Mouse (Mus musculus) frontal cortex, postnatal 36 days (tissue): ENCODE measurements around the gene Vcl.

Source experiments
- DNase-seq, 2 experiments: peaks; one replicate each; pipeline ENCODE4 v3.0.0; 2022; ENCODE audit warnings: low spot score in 2 of 2

Gene Vcl

GRCm38 (mm10) chr14:20928848-20929745, at the start of gene Vcl:
Gene Vcl, plus strand, starts transcription at chr14:20929398.
- DNase-seq = peak; percentile 98 to 99

GRCm38 (mm10) chr14:20884691-20885090, 44.5 kb upstream of the Vcl start:
- DNase-seq = no peak

DNA sequence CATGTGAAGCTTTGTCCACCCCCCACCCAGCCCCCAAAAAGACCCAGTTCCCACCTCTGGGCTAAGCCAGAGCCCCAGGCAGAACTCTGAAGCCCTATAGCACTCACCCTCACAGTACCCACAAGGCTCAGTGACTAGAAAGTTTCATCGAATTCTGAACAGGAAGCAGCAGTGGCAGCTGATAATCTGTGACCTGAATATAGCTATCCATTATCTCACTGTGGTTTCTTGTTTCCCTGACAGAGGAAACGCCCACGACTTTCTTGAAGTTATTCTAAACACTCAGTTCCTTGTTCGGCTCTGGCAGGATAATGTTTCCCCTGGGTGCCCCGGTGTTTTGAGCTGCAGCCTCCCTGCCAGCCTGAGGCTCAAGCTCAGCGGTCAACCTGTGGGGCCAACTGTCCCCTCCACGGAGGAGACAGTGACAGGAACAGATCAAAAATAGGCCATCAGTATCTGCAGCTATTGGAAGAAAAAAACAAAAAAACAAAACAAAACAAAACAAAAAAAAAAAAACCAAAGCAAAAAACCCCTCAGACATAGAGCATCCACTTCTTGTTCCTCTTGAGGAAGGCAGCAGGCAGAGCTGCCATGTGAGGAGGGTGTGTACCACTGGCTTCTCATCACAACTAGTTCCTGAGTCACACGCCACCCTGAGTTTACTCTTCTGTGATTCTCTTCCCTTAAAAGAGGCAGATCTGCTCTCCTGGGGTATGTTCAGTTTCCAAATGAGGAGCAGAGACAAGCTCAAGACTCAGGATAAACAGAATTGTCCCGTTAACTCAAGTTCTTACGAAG, 43.9 kb upstream of the Vcl start:
- DNase-seq = no peak

DNA sequence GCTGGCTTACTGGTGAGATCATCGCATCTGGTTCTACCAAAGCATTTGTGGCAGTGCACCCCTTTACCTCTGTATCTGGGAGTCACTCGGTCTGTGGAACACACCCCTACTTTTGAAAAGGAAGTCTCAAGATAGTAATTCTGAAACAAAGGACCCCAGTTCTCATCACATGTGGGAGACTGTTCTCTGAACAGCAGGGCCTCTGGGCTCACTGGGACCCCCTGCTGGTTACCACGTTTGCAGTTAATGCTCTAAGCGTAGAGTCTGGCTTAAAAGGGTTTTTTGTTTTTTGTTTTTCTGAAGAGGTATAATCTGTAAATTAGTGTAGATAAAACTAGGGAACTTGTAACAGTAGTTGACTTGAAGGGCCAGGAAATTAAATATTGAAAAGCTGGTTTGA, 42.9 kb upstream of the Vcl start:
- DNase-seq = no peak

DNA sequence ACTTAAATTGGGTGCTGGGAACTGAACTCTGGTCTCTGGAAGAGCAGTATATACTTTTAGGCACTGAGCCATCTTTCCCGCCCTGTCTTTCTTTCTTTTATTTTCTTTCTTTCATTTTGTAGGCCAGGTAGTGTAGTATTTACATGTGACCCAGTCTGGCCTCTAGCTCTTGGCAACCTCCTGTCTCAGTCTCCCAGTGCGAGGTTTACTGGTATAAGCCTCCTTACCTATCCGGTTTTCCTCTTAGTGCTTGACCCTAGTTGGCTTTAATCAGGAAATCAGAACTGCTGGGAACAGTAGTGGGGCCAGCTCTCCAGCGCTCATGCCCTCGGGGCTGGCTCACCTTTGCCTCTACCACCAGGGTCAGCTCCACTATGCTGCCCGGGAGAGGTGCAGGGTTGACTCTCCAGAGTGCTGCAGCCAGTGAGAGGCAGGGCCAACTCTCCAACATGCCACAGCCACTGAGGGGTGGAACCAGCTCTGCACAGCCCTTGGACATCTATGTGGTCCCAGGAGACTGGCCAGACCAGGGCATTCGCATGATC, 41.6 kb upstream of the Vcl start:
- no peak for DNase-seq

DNA sequence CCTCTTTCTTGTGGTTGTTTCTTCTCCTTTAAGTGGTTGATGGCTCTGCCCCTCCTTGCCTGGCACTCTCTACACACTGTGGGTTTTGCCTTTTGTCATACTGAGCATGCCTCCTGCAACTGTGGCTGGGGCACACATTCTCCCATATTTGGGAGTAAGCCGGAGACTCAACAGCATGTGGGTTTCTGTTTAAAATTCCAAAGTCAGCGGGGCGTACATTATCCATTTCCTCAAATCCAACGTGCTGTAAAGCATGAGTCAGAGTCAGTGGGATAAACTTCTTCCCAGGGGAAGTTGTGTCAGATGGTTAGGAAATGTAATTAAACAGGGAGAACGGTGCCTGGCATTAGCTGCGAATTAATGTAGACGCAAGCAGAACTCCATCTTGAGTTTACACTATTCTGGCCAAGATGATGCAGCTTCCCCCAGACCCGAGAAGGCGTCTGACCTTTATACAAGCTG, 37.2 kb upstream of the Vcl start:
- peak; percentile 45 to 57 for DNase-seq

DNA sequence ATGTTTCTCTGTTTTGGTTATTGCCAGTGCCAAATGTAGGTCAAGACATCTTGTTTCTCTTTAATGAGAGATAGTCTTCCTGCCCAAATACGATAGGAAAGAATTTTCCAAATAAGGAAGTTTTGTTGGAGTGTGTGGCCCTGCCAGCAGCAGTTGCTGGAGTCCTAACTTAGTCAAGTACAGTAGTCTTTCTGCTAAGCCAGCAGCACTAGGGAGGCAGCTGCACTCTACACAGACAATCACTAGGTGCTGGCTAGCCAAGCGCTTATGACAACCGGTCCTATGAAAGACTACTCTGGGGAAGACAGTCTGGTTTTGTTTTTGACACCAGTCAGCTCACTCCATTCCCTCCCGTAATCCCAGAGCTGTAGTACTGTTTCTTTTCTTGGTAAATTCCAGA, 35.4 kb upstream of the Vcl start:
- no peak for DNase-seq

DNA sequence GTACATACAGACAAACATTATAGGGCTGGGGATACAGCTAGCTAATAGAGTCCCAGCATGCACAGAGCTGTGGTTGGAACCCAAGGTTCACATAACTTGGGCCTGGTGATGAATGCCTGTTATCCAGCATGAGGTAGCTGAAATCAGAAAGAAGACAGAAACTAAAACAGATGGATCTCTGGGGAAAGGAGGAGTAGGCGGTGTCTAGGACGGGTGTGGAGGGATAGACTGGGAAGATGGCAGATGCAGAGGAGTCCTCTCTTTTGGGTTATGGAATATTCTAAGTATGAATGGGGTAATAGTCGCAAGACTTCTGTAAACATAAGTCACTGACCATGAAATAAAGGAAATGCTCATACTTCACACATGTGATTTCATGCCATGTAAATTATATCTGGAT, 27.9 kb upstream of the Vcl start:
- no peak for DNase-seq

DNA sequence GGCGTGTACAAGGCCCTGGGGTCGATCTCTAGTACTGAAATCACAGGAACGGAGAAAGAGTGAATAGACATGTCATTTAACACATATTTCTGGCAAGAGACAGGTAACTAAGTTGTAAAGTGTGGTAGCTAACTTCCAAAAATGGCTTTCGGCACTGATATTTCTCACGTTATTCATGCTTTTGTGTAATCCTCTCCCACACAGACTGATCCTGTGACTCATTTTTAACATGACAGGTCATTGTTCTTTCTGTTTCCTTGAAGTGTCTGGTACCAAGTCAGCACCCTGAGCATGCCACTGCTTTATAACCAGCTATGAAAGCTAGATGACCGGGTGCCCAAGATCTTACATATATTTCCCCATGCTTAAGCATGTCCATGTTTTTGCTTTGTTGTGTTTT, 26.1 kb upstream of the Vcl start:
- DNase-seq = no peak

GRCm38 (mm10) chr14:20911811-20912210, 17.4 kb upstream of the Vcl start:
- DNase-seq = no peak

- peak; percentile 61 to 71 for DNase-seq
Observed at GRCm38 (mm10) chr14:20914415-20914814, 14.8 kb upstream of the Vcl start.

DNA sequence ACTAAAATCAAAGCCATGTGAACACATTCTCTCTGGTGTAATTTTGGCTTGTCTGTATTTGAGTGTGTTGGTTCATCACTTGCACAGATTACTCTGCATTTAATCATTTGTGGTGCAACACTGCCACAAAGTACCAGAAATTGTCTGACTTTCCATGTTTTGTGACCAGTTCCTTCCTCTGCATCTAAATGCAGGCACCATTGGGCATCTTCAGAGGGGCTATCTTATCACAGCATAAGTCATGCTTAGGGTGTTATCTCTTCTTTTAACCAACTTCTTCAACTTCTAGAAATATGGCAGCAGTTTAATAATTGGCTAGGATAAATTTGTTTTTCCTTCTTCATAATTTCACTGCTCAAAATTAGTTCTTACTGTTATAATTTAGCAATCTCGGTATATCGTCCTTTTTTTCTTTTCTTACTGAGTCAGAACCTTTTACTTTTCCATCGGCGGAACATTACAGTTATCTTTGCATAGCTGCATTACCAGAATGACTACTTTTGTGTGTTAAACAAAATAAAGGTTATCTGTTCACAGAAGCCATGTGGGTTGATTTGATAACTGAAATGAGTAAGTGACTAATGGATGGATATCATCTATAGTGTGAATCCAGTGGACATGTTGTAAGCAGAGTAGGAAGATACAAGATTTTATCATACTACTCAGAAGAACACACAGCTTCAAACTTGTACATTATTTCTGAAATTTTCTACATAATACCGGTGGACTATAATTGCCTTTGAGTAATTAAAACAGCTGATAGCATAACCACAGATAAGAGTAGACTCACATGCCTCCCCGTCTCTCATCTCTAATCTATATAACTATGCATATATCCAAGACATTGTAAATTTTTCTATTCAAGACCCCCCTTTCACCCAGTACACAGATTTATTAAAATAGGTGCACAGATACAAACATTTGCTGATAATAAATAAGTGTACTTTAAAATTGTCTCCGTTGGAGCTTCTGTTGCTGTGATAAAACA, 12.3 kb upstream of the Vcl start:
- no peak for DNase-seq

- DNase-seq = no peak
Observed at GRCm38 (mm10) chr14:20924071-20924789, 5.0 kb upstream of the Vcl start.

GRCm38 (mm10) chr14:20927470-20928307, 1.5 kb upstream of the Vcl start:
- DNase-seq = no peak

GRCm38 (mm10) chr14:20928308-20928685, 901 bp upstream of the Vcl start:
- no peak for DNase-seq

DNA sequence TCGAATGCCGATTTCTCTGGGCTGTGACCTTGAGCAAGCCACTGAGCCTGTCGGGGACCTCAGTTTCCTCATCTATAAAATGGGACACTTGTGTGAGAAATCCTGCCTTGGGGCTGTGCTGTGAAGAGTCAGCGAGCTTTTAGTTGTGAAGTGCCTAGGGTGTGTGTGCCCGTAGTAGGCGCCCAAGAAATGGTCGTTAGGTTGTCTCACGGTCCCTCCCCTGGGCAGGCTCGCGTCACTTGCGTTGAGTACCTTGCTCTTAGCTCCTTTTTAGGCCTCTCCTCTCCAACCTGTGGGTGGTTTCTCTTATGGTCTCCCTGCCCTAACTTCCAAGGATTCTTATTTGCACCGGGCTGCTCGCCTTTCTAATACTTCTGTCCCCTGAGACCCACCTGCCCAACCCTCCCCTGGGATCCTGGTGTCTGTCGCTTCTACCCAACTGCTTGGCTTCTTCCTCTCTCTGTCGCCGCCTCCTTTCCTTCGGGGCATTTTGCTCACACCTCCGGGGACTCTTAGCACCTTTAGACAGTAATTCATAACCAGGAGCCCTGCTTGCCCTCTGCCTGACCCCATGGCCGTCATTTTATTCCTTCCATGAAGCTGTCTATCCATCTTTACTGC, 726 bp downstream of the Vcl start:
- peak; percentile 21 to 33 for DNase-seq

DNA sequence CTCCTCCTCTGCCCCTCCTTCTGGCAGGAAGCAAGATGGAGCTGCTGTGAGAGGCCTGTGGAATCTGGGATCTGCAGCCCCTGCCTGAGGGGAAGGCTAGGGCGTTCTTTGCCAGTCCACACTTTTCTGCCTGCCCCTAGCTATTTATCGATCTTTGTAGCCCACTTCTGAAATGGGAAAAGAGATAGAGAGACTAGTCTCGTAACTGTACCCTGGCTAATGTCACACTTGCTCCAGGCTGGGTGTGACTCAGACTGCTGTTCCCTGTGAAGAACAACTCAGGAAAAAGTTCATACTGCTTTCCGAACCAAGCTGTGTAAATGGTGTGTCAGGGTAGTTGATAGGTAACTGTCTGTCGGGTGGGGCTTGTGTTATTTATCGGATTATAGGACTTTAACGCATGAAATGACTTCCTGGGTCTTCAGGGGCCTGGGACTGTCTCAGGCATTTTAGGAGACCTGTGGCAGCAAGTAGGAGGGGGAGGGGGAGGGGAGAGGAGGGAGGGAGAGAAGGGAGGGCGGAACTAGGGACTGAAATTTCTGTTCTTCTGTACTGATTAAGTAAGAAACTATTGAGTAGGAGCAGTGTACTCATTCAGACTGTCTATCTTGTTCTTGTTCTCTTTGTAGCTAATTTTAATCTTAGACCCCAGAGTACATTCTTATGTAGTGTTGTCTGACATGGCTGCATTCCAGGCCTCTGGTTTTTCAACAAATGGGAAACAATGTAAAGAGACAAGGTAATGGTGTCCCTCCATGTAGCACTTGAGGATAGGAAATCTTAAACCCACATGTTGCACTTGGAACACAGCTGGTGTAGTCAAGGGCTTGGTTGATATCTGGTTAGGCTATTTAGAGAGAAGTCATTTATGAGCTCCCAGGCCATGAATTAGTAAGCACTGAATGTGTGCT, 1.5 kb downstream of the Vcl start:
- DNase-seq = no peak

DNA sequence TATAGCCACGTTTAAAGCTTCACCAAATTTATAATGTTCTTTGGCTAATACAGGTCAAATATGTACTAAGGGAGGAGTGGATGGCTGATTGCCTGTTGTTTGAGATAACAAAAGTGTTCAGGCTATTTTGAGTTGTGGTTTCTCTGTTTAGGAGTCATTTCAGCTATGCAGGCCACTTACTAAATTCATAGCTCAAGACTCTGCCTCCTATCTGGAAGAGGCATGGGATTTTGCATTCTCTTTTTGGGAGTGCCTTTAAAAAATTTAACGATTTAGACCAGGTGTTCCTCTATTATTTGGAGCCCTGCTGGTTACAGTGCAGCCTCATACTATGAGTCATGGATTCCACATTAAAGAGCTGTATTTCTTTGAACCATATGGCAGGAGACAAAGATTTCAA, 9.2 kb downstream of the Vcl start:
- no peak for DNase-seq
